Mouse (Mus musculus) intestine, embryonic 15.5 days (tissue): ENCODE data around the gene Fyttd1. TPM values are rescaled to one million over a fixed set of nuclear protein-coding genes. Genes with fewer than 3 reads are reported as not detected.

Experiments used
- ATAC-seq: fragments of 200-750 bp; cut with Nextera tagmentation; 2 replicates; pipeline ENCODE4 v1.8.0; 2017; ENCODE audit warnings: moderate TSS enrichment, moderate library complexity
- H3K27ac ChIP-seq: fragments of 300-500 bp; sonication (generic); 2 replicates; pipeline ENCODE4 v1.5.1; 2015; ENCODE audit warnings: mild to moderate bottlenecking, inconsistent platforms
- H3K27me3 ChIP-seq: fragments of 300-500 bp; sonication (generic); replicated peaks from 2 replicates; pipeline ENCODE4 v1.6.1; 2015; ENCODE audit warnings: inconsistent platforms
- H3K36me3 ChIP-seq: fragments of 300-500 bp; sonication (generic); 2 replicates; pipeline ENCODE4 v1.6.1; 2015; ENCODE audit warnings: inconsistent platforms
- H3K4me1 ChIP-seq: fragments of 300-500 bp; sonication (generic); replicated peaks from 2 replicates; pipeline ENCODE4 v1.6.1; 2015; ENCODE audit warnings: inconsistent platforms
- H3K4me2 ChIP-seq: fragments of 300-500 bp; sonication (generic); replicated peaks from 2 replicates; pipeline ENCODE4 v1.6.1; 2015; ENCODE audit warnings: mild to moderate bottlenecking, inconsistent platforms
- H3K4me3 ChIP-seq: fragments of 300-500 bp; sonication (generic); replicated peaks from 2 replicates; pipeline ENCODE4 v1.5.1; 2015; ENCODE audit warnings: inconsistent platforms
- H3K9ac ChIP-seq: fragments of 300-500 bp; sonication (generic); 2 replicates; pipeline ENCODE4 v1.6.1; 2015; ENCODE audit warnings: inconsistent platforms
- H3K9me3 ChIP-seq: fragments of 300-500 bp; sonication (generic); 2 replicates; pipeline ENCODE4 v1.6.1; 2016; ENCODE audit warnings: inconsistent platforms
- WGBS: fragments of 180-500 bp; shearing (Covaris S2); methylation state at CpG from one replicate; pipeline ENCODE4 v1.1.7; 2015; 5-methylcytosine and 5-hydroxymethylcytosine counted together
- polyA plus RNA-seq: library from polyadenylated mRNA; unstranded; fragments of >200 nt; fragmentation: Nextera tagmentation; extraction: Ambion mirVana; gene quantifications from 2 replicates; pipeline ENCODE4 v1.2.1, GENCODE M21; 2015

Gene Fyttd1
- 72.6 and 97.7 TPM in 2 replicates for polyA plus RNA-seq

DNA sequence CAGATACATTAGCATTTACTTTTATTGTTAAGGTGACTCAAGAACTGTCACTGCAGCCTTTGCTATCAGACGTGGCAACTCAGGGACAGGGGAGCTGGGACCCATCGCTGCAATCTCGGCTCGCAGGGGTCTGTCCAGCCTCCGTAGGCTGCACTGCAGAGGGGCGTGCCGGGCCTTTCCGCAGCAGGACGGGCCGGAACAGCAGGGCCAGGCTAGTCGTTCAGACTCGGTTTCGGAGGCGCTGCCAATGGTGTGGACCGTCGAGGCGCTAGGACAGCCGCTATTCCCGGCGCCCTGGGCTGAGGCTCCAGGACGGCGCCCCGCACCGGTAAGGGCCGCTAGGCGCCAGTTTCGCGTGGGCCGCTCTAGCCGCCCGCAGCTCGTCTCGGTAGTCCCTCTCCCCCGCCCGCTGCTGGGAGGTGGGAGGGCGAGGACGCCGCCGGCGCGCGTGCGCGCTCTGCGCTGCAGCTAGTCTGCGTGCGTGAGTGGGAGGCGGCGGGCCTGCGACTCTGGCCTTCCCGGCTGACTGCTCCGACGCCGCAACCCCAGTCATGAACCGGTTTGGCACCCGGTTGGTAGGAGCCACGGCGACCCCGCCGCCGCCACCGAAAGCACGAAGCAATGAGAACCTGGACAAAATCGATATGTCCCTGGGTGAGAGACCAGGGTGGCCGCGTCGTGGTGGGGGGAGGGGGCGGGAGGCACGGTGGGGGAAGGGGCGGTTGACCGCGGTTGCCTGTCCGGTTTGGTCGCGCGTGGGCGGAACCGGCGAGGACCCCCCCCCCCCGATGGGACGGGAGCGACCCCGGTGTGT lies at the start of gene Fyttd1, which contains the start of gene Rubcn:
Gene Fyttd1 (plus strand): TSS at position 158 of the 814 bp plus-strand sequence.
Gene Rubcn (minus strand): TSS at position 424 of the 814 bp plus-strand sequence.
- Histone ChIP-seq H3K9me3 (no peaks in the 10 kb centered on the region), H3K27ac (peak within 1 kb of the TSS; percentile 91), H3K27me3 (no peaks in the 10 kb centered on the region), H3K4me3 (peak within 1 kb of the TSS; percentile 84), H3K4me1 (peaks cover 9% of the 10 kb centered on the region), H3K9ac (peak within 1 kb of the TSS; percentile 91), H3K4me2 (peak within 1 kb of the TSS; percentile 68), H3K36me3 (no peaks in the 10 kb centered on the region)
- WGBS = under 1% methylated on average over 70 of the region's 83 CpGs
- peak; percentile 97 for ATAC-seq

- WGBS = 88% methylated on average over 11 of the region's 11 CpGs
- no peak overlapping the region for H3K9ac ChIP-seq
- peaks cover 19% of the 10 kb centered on the region for H3K36me3 ChIP-seq
- H3K27me3 ChIP-seq = no peaks in the 10 kb centered on the region
- ATAC-seq = no peak
- H3K4me3 ChIP-seq = no peak overlapping the region
- H3K27ac ChIP-seq = no peak overlapping the region
- no peaks in the 10 kb centered on the region for H3K9me3 ChIP-seq
- no peak overlapping the region for H3K4me2 ChIP-seq
- H3K4me1 ChIP-seq = no peaks in the 10 kb centered on the region
Measured at GRCm38 (mm10) chr16:32829104-32829503, 48.2 kb upstream of the Fyttd1 start.

- no peaks in the 10 kb centered on the region for H3K4me1 ChIP-seq
- 88% methylated on average over 4 of the region's 4 CpGs for WGBS
- no peak for ATAC-seq
- no peak overlapping the region for H3K9ac ChIP-seq
- H3K27me3 ChIP-seq = no peaks in the 10 kb centered on the region
- no peak overlapping the region for H3K4me3 ChIP-seq
- no peak overlapping the region for H3K27ac ChIP-seq
- no peaks in the 10 kb centered on the region for H3K9me3 ChIP-seq
- H3K36me3 ChIP-seq = peaks cover 22% of the 10 kb centered on the region
- no peak overlapping the region for H3K4me2 ChIP-seq
Measured at GRCm38 (mm10) chr16:32831501-32831900, 45.8 kb upstream of the Fyttd1 start.

- no peak for ATAC-seq
- H3K4me1 ChIP-seq = no peaks in the 10 kb centered on the region
- no peak overlapping the region for H3K4me3 ChIP-seq
- H3K27me3 ChIP-seq = no peaks in the 10 kb centered on the region
- no peak overlapping the region for H3K27ac ChIP-seq
- no peak overlapping the region for H3K9ac ChIP-seq
- 93% methylated on average over 11 of the region's 11 CpGs for WGBS
- H3K36me3 ChIP-seq = peaks cover 29% of the 10 kb centered on the region
- H3K4me2 ChIP-seq = no peak overlapping the region
- H3K9me3 ChIP-seq = no peaks in the 10 kb centered on the region
Measured at GRCm38 (mm10) chr16:32847103-32847502, 30.2 kb upstream of the Fyttd1 start.

DNA sequence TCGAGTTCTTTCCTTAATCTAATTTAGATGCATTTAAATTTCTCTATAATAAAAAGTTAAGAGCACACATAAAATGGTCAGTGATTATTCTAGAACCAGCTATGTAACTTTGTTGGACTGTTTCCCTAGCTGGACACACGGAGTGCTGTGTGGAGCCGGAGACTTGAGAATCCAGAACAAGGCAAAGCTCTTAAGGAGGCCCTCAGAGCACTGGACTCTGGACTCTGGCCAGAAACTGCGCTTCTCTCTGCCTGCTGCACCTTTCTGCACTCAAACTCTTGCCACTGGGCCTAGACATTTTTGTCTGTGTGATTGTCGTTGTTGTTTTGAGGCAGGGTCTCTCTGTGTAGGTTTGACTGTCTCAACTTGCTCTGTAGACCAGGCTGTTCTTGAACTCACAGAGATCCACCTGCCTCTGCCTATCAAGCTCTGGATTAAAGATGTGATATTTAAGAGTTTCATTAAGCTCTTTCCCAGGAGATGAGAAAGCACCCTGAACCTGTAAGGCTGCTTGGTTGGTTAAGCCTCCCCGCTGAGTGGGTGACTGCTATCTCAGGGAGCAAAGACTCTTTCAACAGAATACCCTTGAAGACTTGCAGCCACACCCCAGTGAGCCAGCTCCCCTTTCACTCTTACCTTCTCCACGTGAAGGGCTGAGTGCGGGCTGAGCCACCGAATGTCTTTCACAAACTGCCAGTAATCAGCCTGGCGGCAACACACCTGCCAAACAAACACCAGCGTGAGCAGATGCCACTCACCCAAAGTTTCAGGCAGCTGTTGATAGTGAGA lies 28.1 kb upstream of the Fyttd1 start:
- H3K9ac ChIP-seq = no peak overlapping the region
- no peaks in the 10 kb centered on the region for H3K4me1 ChIP-seq
- peak; percentile 81 for ATAC-seq
- peaks cover 23% of the 10 kb centered on the region for H3K36me3 ChIP-seq
- H3K27ac ChIP-seq = no peak overlapping the region
- H3K27me3 ChIP-seq = no peaks in the 10 kb centered on the region
- no peaks in the 10 kb centered on the region for H3K9me3 ChIP-seq
- H3K4me3 ChIP-seq = no peak overlapping the region
- no peak overlapping the region for H3K4me2 ChIP-seq
- 82% methylated on average over 11 of the region's 11 CpGs for WGBS

DNA sequence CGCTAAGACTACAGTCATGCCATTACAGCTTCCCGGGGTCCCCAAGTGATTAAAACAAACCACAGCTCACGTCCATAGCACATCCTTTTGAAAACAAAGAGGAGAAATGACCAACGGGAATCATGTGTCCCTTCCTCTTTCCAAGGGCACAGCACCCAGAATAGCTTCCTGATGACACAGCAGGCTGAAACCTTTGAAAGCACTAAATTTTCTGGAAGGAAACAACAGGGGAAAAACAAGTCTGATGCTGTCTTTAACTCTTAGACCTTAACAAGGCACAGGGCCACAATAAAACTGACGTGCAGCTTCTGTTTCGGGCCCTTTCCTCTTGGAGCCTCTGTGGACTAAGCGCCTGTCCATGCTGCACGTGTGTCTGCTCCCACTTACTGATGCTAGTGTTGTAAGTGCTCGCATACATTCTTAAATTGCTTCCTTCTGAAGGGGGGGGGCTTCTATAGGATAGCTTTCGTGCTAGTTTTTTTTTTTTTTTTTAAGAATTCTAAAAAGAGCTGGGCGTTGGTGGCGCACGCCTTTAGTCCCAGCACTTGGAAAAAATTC lies 23.7 kb upstream of the Fyttd1 start:
- Histone ChIP-seq H3K9me3 (no peaks in the 10 kb centered on the region), H3K27ac (no peak overlapping the region), H3K27me3 (no peaks in the 10 kb centered on the region), H3K4me2 (no peak overlapping the region), H3K36me3 (no peaks in the 10 kb centered on the region; the same call in none of the 2 replicates), H3K9ac (no peak overlapping the region), H3K4me1 (0 out of 2 replicates have a peak, but pooled peaks cover 2% of the 10 kb centered on the region), H3K4me3 (no peak overlapping the region)
- 73% methylated on average over 13 of the region's 13 CpGs for WGBS
- no peak for ATAC-seq

DNA sequence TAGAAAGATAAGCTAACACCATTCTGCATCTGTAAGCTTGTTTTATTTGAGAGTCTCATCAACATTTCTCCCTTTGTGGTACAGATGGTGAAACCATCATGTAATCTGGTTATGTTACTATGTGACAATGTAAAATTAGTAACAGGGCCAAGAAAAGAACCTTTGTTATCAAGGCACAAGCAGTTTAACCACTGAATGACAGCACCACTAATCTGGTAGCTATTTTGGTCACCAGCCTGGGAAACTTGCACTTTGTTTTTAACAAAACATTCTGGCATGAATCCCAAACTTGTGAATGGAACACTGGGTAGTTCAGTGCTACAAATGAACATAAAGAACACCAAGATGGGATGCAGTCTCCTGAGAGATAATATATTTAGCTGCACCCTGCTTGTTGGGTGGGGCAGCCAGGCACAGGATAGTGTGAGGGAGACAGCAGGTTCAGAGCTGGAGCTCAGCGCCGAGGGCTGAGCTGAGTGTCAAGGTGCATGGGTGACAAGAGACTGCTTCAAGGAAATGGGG lies 23.2 kb upstream of the Fyttd1 start:
- H3K4me3 ChIP-seq = no peak overlapping the region
- no peaks in the 10 kb centered on the region for H3K27me3 ChIP-seq
- ATAC-seq = no peak
- no peak overlapping the region for H3K9ac ChIP-seq
- WGBS = 68% methylated on average over 2 of the region's 2 CpGs
- no peak overlapping the region for H3K4me2 ChIP-seq
- 0 out of 2 replicates have a peak, but pooled peaks cover 2% of the 10 kb centered on the region for H3K4me1 ChIP-seq
- H3K27ac ChIP-seq = no peak overlapping the region
- H3K36me3 ChIP-seq = no peaks in the 10 kb centered on the region; the same call in none of the 2 replicates
- H3K9me3 ChIP-seq = no peaks in the 10 kb centered on the region

GRCm38 (mm10) chr16:32856751-32857150 lies 20.5 kb upstream of the Fyttd1 start:
- Histone ChIP-seq H3K4me3 (no peak overlapping the region), H3K27me3 (no peaks in the 10 kb centered on the region), H3K9ac (no peak overlapping the region), H3K4me2 (no peak overlapping the region), H3K27ac (no peak overlapping the region), H3K36me3 (no peaks in the 10 kb centered on the region), H3K9me3 (no peaks in the 10 kb centered on the region), H3K4me1 (peaks cover 2% of the 10 kb centered on the region; the same call in 1 of the 2 replicates)
- 85% methylated on average over 3 of the region's 3 CpGs for WGBS
- ATAC-seq = no peak

DNA sequence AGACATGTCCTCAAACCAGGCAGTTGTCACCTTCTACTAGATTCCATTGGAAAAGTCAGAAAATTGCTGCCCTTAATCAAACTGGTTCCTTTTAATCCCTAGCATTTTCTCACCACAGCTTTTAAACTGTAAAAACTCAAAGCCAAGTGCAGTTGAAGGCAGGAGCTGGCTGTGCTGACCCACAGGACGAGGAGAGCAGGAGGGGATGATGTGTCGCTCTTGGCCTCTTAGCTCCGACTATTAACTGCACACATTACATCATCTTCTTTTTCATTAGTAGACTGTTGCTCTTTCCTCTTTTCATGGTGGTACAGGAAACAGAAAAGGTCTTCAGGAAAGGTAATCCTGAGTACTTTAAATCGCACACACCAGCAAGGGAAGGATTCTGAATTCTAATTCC lies 18.9 kb upstream of the Fyttd1 start:
- 0 out of 2 replicates have a peak, but pooled peaks have one; percentile 48 for ATAC-seq
- H3K9ac ChIP-seq = no peak overlapping the region
- H3K27ac ChIP-seq = peak overlapping the region; percentile 25; the same call in 1 of the 2 replicates
- H3K4me3 ChIP-seq = no peak overlapping the region
- H3K27me3 ChIP-seq = no peaks in the 10 kb centered on the region
- H3K36me3 ChIP-seq = no peaks in the 10 kb centered on the region
- no peak overlapping the region for H3K4me2 ChIP-seq
- peaks cover 2% of the 10 kb centered on the region; the same call in 1 of the 2 replicates for H3K4me1 ChIP-seq
- no peaks in the 10 kb centered on the region for H3K9me3 ChIP-seq
- WGBS = 48% methylated on average over 4 of the region's 4 CpGs

DNA sequence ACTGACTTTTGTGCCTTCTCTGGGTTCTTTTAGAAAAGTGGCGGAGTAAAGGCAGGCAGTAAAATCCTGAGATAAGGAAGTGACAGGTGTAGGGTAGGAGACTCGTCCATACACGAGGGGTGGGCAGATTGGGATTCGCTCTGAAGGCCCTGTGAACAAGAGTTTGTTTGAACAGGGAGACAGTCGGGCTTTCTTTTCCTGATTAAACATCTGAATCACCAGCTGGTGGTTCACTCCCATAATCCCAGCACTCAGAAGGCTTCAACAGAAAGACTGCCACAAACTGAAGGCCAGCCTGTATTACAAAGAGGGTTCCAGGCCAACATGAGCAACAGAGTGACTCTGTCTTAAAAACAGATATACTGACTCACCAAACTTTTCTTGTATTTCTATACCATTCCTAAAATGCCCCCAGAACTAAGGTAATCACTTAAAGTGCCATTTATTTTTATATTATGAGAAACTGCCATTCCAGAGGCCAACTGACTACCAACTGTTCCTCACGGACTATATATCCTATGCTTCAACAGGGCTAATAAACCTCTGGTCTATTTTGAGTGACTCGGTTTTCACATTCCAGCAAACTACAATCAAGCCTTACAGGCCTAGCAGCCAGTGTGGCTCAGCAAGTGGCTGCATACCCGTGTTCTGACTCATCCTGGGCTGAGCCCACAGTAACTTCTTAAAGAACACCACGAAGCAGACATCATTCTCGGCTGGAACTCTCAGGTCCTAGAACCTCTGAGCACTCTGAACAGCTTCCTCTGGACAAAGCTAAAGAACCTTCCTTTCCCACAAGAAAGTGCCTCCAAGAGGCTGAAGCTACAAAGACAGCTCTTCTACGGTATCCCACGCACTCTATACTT lies 18.3 kb upstream of the Fyttd1 start:
- H3K27ac ChIP-seq = peak overlapping the region; percentile 25; the same call in 1 of the 2 replicates
- H3K4me3 ChIP-seq = no peak overlapping the region
- no peak overlapping the region for H3K9ac ChIP-seq
- ATAC-seq = peak; percentile 85
- no peak overlapping the region for H3K4me2 ChIP-seq
- H3K9me3 ChIP-seq = no peaks in the 10 kb centered on the region
- 46% methylated on average over 12 of the region's 12 CpGs for WGBS
- no peaks in the 10 kb centered on the region for H3K27me3 ChIP-seq
- H3K4me1 ChIP-seq = peaks cover 2% of the 10 kb centered on the region; the same call in 1 of the 2 replicates
- no peaks in the 10 kb centered on the region for H3K36me3 ChIP-seq

DNA sequence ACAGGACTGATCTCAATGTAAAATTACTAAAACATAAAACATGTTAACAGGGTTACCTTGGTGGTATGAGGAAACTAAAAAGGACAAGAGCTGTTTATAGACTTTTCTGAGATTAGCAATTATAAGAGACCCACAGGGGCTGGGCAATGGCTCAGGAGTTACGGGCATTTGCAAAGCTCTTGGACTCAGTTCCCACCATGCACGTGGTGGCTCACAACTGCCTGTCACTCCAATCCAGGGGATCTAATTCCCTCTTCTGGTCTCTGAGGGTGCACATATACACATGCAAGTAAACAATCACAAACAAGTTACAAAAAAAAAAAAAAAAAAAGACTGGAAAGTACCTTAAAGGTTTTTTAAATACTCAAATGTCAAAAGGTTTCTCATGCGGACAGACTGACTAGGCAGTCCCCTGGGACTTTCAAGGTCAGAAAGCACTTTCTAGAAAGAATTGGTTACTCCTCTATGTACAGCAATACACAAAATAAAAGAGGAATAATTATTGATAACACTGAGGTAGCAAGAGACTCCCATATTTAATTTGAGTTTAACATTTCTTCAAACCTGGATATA lies 15.4 kb upstream of the Fyttd1 start:
- 89% methylated on average over 3 of the region's 3 CpGs for WGBS
- no peak overlapping the region for H3K27ac ChIP-seq
- no peak overlapping the region for H3K9ac ChIP-seq
- no peak overlapping the region for H3K4me2 ChIP-seq
- no peaks in the 10 kb centered on the region for H3K27me3 ChIP-seq
- ATAC-seq = no peak
- no peaks in the 10 kb centered on the region for H3K36me3 ChIP-seq
- H3K9me3 ChIP-seq = no peaks in the 10 kb centered on the region
- no peak overlapping the region for H3K4me3 ChIP-seq
- H3K4me1 ChIP-seq = peaks cover 6% of the 10 kb centered on the region; the same call in 1 of the 2 replicates
